Mouse (Mus musculus) embryo, embryonic 10 days (tissue): Measurements from ENCODE around the gene Rapgef1.

ENCODE experiments used
- DNase-seq: peaks from one replicate; pipeline ENCODE4 v3.0.0-alpha.2; 2015; ENCODE audit warnings: low spot score

The Rapgef1 gene

DNA sequence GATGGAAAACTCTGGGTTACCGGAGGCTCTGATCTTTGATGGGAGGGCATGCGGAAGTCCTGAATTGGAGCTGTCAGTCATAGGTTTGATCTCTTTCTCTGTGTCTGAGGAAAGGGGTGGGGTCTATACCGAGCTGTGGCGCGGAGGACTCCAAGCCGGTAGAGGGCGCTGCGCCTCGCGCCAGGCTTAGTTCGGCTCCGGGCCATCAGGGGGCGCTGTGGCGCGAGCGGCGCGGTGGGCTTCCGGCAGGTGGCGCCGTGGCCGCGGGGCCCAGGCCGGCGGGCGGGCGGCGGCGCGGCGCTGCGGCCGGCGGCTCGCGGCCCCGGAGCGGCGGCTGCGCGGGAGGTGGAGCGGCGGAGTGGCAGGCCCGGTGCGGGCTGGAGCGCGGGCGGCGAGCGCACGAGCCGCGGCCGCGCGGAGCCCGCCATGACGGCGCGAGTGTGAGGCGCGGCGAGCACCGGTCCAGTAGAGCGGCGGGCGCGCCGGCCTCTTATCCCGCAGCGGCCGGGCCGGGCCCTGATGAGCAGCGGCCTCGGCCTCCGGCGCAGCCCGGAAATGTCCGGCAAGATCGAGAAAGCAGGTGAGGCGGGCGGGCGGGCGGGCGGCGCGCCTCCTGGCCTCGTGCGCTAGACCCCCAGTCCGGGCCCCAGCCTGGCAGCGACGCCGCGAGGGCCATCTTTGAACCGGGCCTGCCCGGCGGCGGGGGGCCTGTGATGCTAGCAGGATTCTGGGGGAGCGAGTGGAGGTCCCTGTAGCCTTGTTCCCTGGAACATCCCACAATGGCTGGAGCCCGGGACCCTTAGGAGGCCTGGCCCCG is at the start of gene Rapgef1:
Gene Rapgef1 (plus strand): TSS at position 237 of the 817 bp plus-strand sequence.
- peak; percentile 74 for DNase-seq

DNA sequence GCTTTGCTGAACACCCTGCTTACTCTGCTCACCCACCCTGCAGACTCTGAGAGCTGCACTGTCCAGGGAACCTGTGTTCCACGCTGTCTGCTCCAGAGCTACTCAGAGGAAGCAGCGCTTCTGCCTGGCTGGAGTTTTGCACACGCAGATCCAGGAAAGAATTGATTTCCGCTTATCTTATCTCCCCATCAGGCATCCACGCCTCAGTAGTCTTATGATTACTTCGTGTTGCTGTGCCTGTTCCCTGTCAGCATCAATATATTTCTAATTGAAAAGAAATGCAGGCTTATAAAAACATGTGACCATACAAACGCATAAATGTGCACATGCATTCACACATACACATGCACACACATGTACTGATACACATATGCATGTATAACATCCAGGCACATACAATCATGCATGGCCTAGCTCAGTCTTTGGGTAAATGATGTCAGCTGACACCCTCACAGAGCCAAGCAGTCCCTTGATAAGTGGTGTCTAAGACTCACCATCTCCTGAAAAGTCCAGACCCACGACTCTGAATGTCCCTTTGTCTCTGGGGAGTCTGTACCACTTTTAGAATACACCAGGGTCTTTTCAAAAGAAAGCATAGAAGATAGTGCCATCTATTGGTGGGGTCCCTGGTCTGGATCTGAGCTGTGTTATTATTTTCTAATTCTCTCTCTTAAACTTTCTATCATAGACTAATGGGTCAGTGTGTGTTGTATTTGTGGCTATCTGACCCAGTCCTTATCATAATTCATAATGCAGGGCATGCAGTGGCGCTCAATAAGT is 47.4 kb upstream of the Rapgef1 start:
- peak; percentile 24 for DNase-seq

- DNase-seq, result peak; percentile 47
Measured at GRCm38 (mm10) chr2:29572811-29573427, 46.6 kb upstream of the Rapgef1 start.

DNA sequence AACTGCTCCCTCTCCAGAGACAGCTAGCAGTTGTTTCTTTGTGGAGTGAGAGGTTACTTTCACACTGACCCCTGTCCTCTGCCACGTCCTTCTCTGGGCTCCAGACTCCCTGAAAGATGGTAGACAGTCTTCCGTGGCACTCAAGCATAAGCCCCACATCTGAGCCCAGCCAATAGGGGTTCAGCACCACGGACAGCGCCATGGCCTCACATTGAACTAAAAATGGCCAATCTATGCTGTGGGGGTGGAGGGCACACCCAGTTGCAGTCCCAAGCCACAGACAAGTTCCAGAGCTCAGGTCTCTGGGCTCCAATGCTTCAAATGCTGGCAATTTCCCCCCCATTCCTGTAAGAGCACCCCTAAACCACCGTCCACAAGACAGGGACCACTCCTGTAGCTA is 45.9 kb upstream of the Rapgef1 start:
- peak; percentile 95 for DNase-seq

GRCm38 (mm10) chr2:29574187-29574586 is 45.3 kb upstream of the Rapgef1 start:
- DNase-seq, result peak; percentile 77

DNA sequence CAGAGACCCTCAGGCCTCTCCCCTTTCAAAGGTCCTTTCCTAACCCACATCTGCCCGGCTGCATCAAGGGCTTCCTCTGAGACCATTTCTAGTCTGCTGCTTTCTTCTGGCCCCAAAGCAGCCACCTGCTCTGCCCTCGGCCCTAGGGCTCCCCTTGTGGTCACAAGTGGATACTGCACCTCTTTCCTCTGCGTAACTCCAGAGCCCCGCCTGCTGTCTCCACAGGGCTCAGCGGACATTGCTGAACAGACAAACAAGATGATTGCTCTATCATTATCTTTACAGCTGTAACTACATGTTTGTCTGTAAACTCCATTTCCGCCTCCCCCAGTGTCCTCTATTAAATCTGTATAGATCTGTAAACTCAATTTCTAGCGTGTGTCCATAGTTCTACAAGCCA is 37.1 kb upstream of the Rapgef1 start:
- peak; percentile 90 for DNase-seq

GRCm38 (mm10) chr2:29586017-29586702 is 33.4 kb upstream of the Rapgef1 start:
- no peak for DNase-seq

DNA sequence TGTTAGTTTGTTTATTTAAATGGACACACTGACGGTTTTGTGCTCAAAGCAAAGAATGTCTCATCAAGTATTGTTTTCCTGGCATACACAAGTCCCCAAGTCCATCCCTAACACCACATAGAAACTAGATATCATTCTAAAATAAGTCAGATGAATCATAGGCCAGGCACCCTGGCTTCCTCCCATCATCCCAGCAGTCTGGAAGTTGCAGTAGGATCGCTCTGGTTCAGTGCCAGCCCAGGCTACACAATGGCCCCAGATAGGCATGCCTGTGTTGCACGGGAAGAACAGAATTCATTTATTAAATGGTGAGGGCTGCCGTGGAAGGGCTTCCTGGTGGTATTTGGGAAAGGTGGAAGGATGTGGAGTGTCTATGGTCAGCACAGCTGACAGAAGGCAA is 31.5 kb upstream of the Rapgef1 start:
- DNase-seq, result no peak

GRCm38 (mm10) chr2:29589266-29589665 is 30.3 kb upstream of the Rapgef1 start:
- peak; percentile 75 for DNase-seq

- no peak for DNase-seq
Measured at GRCm38 (mm10) chr2:29591626-29592025, 27.9 kb upstream of the Rapgef1 start.

DNA sequence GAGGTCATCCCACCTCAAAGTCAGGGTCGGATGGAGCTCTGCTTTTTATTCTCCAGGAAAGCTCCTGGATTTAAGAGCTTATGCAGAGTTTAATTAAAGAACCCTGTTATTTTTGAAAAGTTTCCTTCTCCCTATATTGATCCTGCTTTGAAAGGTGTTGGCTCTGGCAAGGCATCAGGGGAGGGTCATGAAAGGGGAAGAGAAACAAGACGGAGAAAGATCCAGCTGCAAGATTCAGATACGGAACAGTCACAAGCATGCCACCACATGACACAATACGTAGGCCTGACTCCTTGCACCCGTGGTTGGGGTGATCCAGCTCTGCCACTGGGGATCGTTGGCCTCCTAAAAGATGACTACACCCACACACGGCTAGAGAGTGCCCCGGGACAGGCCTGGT is 27.0 kb upstream of the Rapgef1 start:
- peak; percentile 2 for DNase-seq

DNA sequence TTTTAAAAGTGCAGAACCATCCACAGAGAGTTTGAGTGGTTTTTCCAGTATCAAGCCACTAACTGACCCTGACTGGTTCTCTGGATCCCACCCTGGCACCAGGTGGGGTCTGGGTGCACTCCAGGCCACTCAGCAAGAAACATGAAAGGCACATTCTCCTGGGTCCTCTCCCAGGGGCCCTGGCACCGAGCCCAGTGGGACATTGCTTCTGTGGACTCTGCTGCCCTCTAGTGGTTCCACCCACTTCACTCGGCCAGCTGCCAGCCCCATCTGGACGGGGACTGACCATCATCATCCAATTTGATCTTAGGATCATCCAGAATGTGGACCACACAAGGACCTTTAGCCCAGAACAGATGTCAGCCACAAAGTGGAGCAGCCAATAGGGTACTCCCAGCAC is 15.6 kb upstream of the Rapgef1 start:
- DNase-seq, result peak; percentile 85

DNA sequence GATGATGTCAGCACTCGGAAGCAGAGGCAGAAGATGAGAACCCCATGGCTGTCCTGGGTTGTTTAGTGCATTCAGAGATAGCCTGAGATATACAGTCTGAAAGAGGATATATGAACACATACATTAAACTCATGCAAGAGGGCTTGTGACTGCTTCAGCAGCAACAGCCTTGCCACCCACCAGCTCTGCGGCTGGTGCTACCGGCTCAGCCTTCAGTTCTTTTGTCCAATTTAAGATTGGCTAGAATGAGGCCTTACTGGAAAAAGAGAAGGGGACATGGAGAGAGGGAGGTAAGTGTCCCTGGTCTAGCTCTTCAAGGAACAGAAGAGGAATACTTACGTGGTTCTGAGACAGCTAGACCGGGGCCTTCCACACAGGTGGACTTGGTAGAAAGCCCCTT is 13.9 kb upstream of the Rapgef1 start:
- DNase-seq, result no peak

DNA sequence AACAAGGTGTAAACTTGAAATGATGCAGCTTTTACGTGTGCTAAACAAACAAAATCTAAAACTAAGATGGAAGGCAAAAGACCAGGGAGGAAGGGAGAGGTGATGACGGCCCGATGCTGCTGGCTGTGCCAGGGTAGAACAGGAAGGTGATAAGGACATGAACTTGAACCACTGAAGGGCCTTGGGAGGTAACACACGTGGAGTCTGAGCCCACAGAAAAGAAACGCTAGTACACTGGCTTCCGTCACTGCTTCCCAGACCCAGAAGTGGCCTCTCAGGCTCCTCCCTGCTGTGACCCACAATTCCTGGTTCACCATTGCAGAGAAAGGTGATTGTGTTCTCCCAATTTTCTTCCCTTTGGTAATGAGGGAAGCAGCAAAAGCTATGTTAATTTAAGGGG is 13.1 kb upstream of the Rapgef1 start:
- DNase-seq, result no peak

- no peak for DNase-seq
Measured at GRCm38 (mm10) chr2:29617341-29617740, 2.2 kb upstream of the Rapgef1 start.

GRCm38 (mm10) chr2:29618926-29619483 is 515 bp upstream of the Rapgef1 start:
- DNase-seq, result no peak

DNA sequence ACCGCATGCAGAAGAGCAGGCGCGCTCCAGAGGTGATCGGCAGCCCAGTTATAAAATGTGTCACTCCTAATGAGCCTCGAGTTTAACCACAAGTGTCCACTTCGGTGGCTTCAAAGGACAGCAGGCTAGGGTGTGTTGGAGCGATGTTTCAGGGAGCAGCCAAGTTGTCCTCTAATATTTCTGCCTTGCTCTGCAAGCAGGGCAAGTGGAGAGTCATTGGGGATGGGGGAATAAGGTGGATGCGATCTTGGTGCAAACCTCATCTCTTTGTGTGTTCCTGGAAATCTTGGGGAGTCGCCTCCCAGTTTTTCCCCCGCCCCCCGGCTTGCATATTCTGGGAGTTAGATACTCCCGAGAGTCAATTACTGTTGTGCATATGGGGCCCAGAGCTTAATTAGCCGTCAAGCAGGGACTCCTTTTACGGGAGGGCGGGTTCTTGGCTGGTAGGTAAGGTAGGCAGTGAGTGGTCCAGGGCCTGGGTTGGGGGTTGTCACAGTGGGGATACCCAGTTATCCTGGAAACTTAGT is 844 bp downstream of the Rapgef1 start:
- DNase-seq, result no peak

DNA sequence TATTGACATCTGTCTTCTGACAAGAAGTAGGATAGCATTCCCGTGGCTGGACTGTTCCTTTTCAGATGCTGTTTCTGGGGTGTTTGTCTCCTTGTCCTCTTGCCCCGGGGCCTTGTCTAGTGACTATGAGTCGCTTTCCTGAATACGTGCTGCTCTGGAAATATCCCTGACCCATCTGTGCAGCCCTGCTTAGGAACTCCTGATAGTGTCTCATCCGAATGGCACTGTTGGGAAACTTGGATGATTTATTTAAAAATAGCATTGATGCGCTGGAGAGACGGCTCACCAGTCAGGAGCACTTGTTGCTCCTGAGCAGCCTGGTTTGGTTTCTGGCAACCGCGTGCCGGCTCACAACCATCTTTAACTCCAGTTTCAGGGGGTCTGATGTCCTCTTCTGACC is 1.6 kb downstream of the Rapgef1 start:
- DNase-seq, result no peak

- DNase-seq, result no peak
Measured at GRCm38 (mm10) chr2:29621636-29622035, 2.1 kb downstream of the Rapgef1 start.

DNA sequence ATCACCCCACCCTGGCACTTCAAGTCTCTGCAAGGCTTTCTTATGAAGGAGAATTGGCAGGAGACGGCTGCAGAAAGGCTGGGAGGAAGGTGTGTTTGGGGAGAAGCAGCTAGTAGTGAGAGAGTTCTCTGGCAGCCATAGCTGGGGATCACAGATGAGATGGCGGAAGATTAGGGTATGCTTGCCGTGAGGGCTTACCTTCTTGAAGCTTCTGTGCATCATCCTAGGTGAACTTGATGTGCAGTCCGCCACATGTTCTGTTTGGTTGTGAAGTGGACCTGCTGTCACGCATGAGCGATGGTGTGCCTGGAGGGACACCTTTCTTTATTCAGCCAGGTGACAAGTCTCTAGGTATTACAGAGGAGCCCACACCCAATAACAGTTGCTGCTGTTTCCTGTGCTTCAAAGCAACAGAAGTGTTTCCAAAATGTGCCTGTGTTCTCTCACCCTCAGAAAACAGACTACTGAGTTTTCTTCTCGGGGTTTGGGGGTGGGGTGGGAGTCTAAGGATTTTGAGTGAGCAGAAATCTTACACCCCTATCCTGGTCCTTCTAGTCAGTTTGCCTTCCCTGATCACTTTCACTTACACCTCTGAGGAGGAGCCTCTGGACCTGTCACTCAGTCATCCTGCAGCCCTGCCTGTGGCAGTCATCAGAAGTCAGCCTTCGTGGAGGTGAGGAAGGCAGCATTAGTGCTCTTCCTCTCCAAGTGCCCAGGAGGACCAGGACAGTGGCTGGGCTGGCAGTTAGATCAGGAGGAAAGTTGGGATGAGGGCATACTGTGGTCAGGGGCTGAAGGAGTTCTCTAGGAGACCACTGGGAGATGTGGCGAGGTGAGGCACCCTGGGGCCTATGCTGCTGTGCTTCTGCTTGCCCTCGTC is 2.8 kb downstream of the Rapgef1 start:
- DNase-seq, result no peak
